Mouse (Mus musculus) gastrocnemius, postnatal 36 days (tissue): ENCODE data around the gene Prox1. TPM values are rescaled to one million over a fixed set of nuclear protein-coding genes. Genes with fewer than 3 reads are reported as not detected.
A peak's percentile ranks its signal among the peaks of the same experiment; 100 is the strongest.

ENCODE experiments used
- DNase-seq, 2 experiments: peaks; one replicate each; pipeline ENCODE4 v3.0.0; 2022
- intact Hi-C: fragments of 180-260 bp; cut with DNase I; formaldehyde crosslinking; loops from one replicate; pipeline ENCODE4 v1.15.1; 2025
- total RNA-seq, 2 experiments: library from RNA; stranded (reverse); gene quantifications; 2 replicates each; pipeline ENCODE4 v1.2.3; 2021

Gene Prox1
- total RNA-seq, 2 experiments from 2014 or later, result 2.4 to 3.2 TPM

GRCm38 (mm10) chr1:190174671-190175661 is 4.5 kb upstream of the Prox1 start:
- DNase-seq, result peak in 1 of 2 experiments; percentile 18
- intact Hi-C loops, result no loop called here

GRCm38 (mm10) chr1:190174231-190174630 is 3.7 kb upstream of the Prox1 start:
- intact Hi-C loops, result no loop called here
- DNase-seq, result peak in 1 of 2 experiments; percentile 19

GRCm38 (mm10) chr1:190173596-190173995 is 3.1 kb upstream of the Prox1 start:
- DNase-seq, result no peak

GRCm38 (mm10) chr1:190172979-190173461 is 2.5 kb upstream of the Prox1 start:
- DNase-seq, result no peak
- intact Hi-C loops, result no loop called here

More at GRCm38 (mm10) chr1:190173596-190173995, 3.1 kb upstream of the Prox1 start:
- intact Hi-C loops, result no loop called here

GRCm38 (mm10) chr1:190172311-190172978 is 1.9 kb upstream of the Prox1 start:
- DNase-seq, result no peak
- intact Hi-C loops, result no loop called here

GRCm38 (mm10) chr1:190171750-190172149 is 1.2 kb upstream of the Prox1 start:
- intact Hi-C loops, result no loop called here
- no peak for DNase-seq

GRCm38 (mm10) chr1:190171341-190171740 is 827 bp upstream of the Prox1 start:
- intact Hi-C loops, result no loop called here

GRCm38 (mm10) chr1:190170819-190171216 is 304 bp upstream of the Prox1 start:
- no peak for DNase-seq
- intact Hi-C loops, result no loop called here

More at GRCm38 (mm10) chr1:190171341-190171740, 827 bp upstream of the Prox1 start:
- DNase-seq, result no peak

- DNase-seq, result no peak
- intact Hi-C loops, result no loop called here
Observed at GRCm38 (mm10) chr1:190168761-190169671, 1.5 kb downstream of the Prox1 start.

- DNase-seq, result no peak
- intact Hi-C loops, result no loop called here
Observed at GRCm38 (mm10) chr1:190168115-190168514, 2.4 kb downstream of the Prox1 start.

GRCm38 (mm10) chr1:190167609-190168008 is 2.9 kb downstream of the Prox1 start:
- intact Hi-C loops, result no loop called here
- DNase-seq, result no peak

GRCm38 (mm10) chr1:190165511-190165910 is 5.0 kb downstream of the Prox1 start:
- no peak for DNase-seq
- intact Hi-C loops, result no loop called here

GRCm38 (mm10) chr1:190163471-190163870 is 7.0 kb downstream of the Prox1 start:
- intact Hi-C loops, result no loop called here
- DNase-seq, result no peak

GRCm38 (mm10) chr1:190161708-190162465 is 8.6 kb downstream of the Prox1 start:
- DNase-seq, result no peak
- intact Hi-C loops, result no loop called here

GRCm38 (mm10) chr1:190161288-190161687 is 9.2 kb downstream of the Prox1 start:
- intact Hi-C loops, result no loop called here
- no peak for DNase-seq

- intact Hi-C loops, result no loop called here
- DNase-seq, result no peak
Observed at GRCm38 (mm10) chr1:190159457-190159856, 11.1 kb downstream of the Prox1 start.

GRCm38 (mm10) chr1:190155751-190156150 is 14.8 kb downstream of the Prox1 start:
- DNase-seq, result no peak
- intact Hi-C loops, result no loop called here

- no peak for DNase-seq
- intact Hi-C loops, result no loop called here
Observed at GRCm38 (mm10) chr1:190155021-190155420, 15.5 kb downstream of the Prox1 start.

GRCm38 (mm10) chr1:190154292-190154691 is 16.2 kb downstream of the Prox1 start:
- intact Hi-C loops, result no loop called here
- no peak for DNase-seq
